Mouse (Mus musculus) ZHBTc4 (cell line): ENCODE measurements around the gene Zmym6.

Experiments
- DNase-seq: peaks from one replicate; pipeline ENCODE4 v3.0.0-alpha.2; 2011; ENCODE audit warnings: low read depth, low spot score

Zmym6 gene

GRCm38 (mm10) chr4:127124331-127124730 lies 47.1 kb downstream of the Zmym6 start:
- peak; percentile 90 for DNase-seq

GRCm38 (mm10) chr4:127125834-127126463 lies 48.8 kb downstream of the Zmym6 start:
- peak; percentile 97 for DNase-seq

GRCm38 (mm10) chr4:127134687-127135086 lies 57.5 kb downstream of the Zmym6 start:
- no peak for DNase-seq

- DNase-seq = no peak
Observed at GRCm38 (mm10) chr4:127137591-127137990, 60.4 kb downstream of the Zmym6 start.

GRCm38 (mm10) chr4:127138486-127138885 lies 61.3 kb downstream of the Zmym6 start:
- peak; percentile 92 for DNase-seq

- no peak for DNase-seq
Observed at GRCm38 (mm10) chr4:127150031-127150430, 72.8 kb downstream of the Zmym6 start.

- peak; percentile 63 for DNase-seq
Observed at GRCm38 (mm10) chr4:127153345-127153744, 76.2 kb downstream of the Zmym6 start.

- DNase-seq = peak; percentile 87
Observed at GRCm38 (mm10) chr4:127155757-127156156, 78.6 kb downstream of the Zmym6 start.

GRCm38 (mm10) chr4:127157746-127158145 lies 80.6 kb downstream of the Zmym6 start:
- peak; percentile 87 for DNase-seq

GRCm38 (mm10) chr4:127163926-127164325 lies 86.7 kb downstream of the Zmym6 start:
- DNase-seq = no peak

- no peak for DNase-seq
Observed at GRCm38 (mm10) chr4:127167096-127167495, 89.9 kb downstream of the Zmym6 start.

- no peak for DNase-seq
Observed at GRCm38 (mm10) chr4:127167731-127168130, 90.5 kb downstream of the Zmym6 start.

- peak; percentile 85 for DNase-seq
Observed at GRCm38 (mm10) chr4:127168211-127168913, 91.2 kb downstream of the Zmym6 start.

GRCm38 (mm10) chr4:127168914-127169345 lies 91.7 kb downstream of the Zmym6 start, which contains the start of gene Dlgap3:
Gene Dlgap3, plus strand, starts transcription at chr4:127169204.
- peak; percentile 58 for DNase-seq

GRCm38 (mm10) chr4:127169346-127170221 lies 92.4 kb downstream of the Zmym6 start:
- DNase-seq = peak; percentile 45

- DNase-seq = no peak
Observed at GRCm38 (mm10) chr4:127170866-127171265, 93.7 kb downstream of the Zmym6 start.

- no peak for DNase-seq
Observed at GRCm38 (mm10) chr4:127171341-127171905, 94.2 kb downstream of the Zmym6 start.

- no peak for DNase-seq
Observed at GRCm38 (mm10) chr4:127172119-127172518, 94.9 kb downstream of the Zmym6 start.

- no peak for DNase-seq
Observed at GRCm38 (mm10) chr4:127172614-127173013, 95.4 kb downstream of the Zmym6 start.

- DNase-seq = peak; percentile 85
Observed at GRCm38 (mm10) chr4:127173461-127173860, 96.3 kb downstream of the Zmym6 start.
